Mouse (Mus musculus): Measurements from ENCODE around the gene Rita1. TPM values are rescaled to one million over a fixed set of nuclear protein-coding genes. Genes with fewer than 3 reads are reported as not detected.

The Rita1 gene
- polyA plus RNA-seq, 1 experiment from 2014 or later, result 16.8 TPM

DNA sequence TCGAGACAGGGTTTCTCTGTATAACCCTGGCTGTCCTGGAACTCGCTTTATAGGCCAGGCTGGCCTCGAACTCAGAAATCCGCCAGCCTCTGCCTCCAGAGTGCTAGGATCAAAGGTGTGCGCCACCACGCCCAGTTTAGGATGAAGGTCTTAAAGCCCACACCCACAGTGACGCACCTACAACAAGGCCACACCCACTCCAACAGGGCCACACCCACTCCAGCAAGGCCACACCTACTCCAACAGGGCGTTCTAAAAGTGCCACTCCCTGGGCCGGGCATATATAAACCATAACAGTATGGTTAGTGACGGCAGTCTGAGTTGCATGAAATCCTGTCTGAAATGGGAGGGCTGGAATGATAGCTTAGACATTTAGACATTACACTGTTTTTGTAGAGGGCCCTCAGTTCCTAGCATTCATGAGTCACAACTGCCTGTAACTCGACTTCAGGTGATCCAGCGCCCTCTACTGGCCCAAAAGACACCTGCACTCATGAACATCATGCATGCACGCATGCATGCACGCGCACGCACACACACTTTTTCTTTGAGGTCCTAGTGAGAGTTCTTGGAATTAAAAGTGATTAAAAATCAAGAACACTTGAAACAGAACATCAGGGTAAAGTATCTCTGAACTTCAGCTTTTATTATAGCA lies 21.9 kb downstream of the Rita1 start:
- ATAC-seq (ENCODE audit: low FRiP score), result no peak
- Histone ChIP-seq H3K9ac (no peak overlapping the region), H3K27me3 (no peaks in the 10 kb centered on the region), H3K27ac (no peak overlapping the region), H3K36me3 (no peaks in the 10 kb centered on the region), H3K4me3 (no peak overlapping the region), H3K4me1 (peaks cover 25% of the 10 kb centered on the region), H3K9me3 (replicated peaks) (no peaks in the 10 kb centered on the region), H3K4me2 (replicated peaks) (no peak overlapping the region)
- 73% methylated on average over 16 of the region's 16 CpGs for WGBS

DNA sequence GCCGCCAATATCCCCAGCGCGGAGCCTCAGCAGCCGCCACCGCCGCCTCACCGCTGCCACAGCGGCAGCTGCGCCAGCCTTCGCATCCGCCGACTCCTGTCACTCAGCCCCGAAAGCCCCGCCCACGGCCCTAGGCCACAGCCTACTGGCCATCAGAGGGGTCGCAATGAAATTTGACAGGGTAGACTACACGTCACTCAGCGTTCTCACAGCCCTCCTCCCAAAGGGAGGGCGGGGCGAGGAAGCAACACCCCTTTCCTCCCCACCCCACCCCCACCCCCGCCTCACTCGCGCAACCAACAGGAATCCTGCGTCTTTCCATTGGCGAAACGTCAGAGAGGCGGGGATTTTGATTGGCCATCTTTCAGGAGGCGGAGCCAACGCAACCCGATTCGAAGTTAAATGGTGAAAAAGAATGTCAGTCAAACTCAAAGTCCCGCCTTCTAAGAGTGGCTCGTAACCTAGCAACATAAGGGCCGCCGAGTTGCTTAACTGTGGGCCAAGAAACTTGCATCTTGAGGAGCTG lies 23.8 kb downstream of the Rita1 start, which contains the start of the genes Tpcn1 and Iqcd:
Tpcn1 (minus strand) TSS at position 105 of the 526 bp plus-strand sequence.
Iqcd (plus strand) TSS at position 448 of the 526 bp plus-strand sequence.
- ATAC-seq (ENCODE audit: low FRiP score), result peak; percentile 98
- H3K27ac ChIP-seq, result peak within 1 kb of the TSS; percentile 78
- H3K36me3 ChIP-seq, result peaks cover 12% of the 10 kb centered on the region; the same call in 1 of the 2 replicates
- H3K4me1 ChIP-seq, result peaks cover 32% of the 10 kb centered on the region
- under 1% methylated on average over 35 of the region's 35 CpGs for WGBS
- H3K4me2 ChIP-seq (replicated peaks), result peak within 1 kb of the TSS; percentile 93
- H3K27me3 ChIP-seq, result no peaks in the 10 kb centered on the region
- H3K9me3 ChIP-seq (replicated peaks), result no peaks in the 10 kb centered on the region
- H3K4me3 ChIP-seq, result peak within 1 kb of the TSS; percentile 72
- H3K9ac ChIP-seq, result peak within 1 kb of the TSS; percentile 86

DNA sequence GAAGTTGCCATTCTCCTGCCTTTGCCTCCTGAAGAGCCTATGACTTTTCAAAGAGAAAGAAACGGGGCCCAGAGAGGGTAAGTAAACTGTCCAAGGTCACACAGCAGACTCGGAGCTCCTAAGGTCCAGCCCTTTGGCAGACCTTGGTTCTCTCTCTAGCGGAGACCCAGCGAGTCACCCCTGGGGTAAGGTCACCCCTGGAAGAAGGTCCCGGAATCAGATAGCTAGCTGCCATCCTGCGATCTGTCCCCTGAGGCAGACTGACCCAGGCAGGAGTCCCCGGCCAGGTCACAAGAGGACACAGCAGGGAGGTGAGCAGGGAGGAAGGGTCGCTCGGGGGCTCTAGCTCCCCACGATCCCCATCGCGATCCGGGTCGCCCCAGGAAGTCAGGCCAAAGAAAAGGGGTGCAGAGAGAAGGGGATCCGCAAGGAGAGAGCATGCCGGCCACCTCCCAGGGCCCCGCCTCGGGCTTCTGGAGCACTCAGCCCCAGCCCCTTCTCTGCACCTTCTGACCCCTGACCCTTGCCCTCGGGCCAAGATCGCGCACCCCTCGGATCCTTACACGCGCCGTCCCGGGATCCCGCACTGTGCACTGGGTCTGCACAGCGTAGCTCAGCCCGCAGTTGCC lies 24.3 kb downstream of the Rita1 start:
- no peak; the same call in 1 of the 2 replicates for ATAC-seq (ENCODE audit: low FRiP score)
- 1% methylated on average over 29 of the region's 29 CpGs for whole genome bisulfite sequencing

DNA sequence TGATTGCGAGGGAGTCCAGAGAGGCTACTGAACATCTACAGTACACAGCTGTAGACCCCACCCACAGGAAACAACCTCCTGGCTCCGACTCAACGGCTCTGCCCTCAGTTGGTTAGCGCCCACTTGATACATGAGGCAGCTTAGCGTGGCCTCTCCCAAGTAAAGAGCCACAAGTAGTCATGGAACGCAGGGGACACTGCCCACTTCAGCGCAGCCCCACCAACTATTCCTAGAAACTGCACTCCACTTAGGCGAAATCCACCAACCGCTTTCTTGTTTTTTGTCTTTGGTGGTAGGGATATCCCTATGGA lies 24.8 kb downstream of the Rita1 start:
- H3K4me1 ChIP-seq, result peaks cover 32% of the 10 kb centered on the region
- peaks cover 21% of the 10 kb centered on the region; the same call in 1 of the 2 replicates for H3K36me3 ChIP-seq
- peak overlapping the region; percentile 72 for H3K4me3 ChIP-seq
- ATAC-seq (ENCODE audit: low FRiP score), result no peak
- H3K9ac ChIP-seq, result peak overlapping the region; percentile 86
- H3K9me3 ChIP-seq (replicated peaks), result no peaks in the 10 kb centered on the region
- 0 out of 2 replicates have a peak overlapping the region, but pooled peaks have one; percentile 0 for H3K27ac ChIP-seq
- H3K27me3 ChIP-seq, result no peaks in the 10 kb centered on the region
- H3K4me2 ChIP-seq (replicated peaks), result peak overlapping the region; percentile 93
- WGBS, result 35% methylated on average over 9 of the region's 9 CpGs

More for the DNA sequence above, 24.3 kb downstream of the Rita1 start:
- H3K9me3 ChIP-seq (replicated peaks), result no peaks in the 10 kb centered on the region
- no peaks in the 10 kb centered on the region for H3K27me3 ChIP-seq
- H3K27ac ChIP-seq, result peak overlapping the region; percentile 78
- peaks cover 32% of the 10 kb centered on the region for H3K4me1 ChIP-seq
- peak overlapping the region; percentile 86 for H3K9ac ChIP-seq
- peak overlapping the region; percentile 72 for H3K4me3 ChIP-seq
- H3K4me2 ChIP-seq (replicated peaks), result peak overlapping the region; percentile 93
- H3K36me3 ChIP-seq, result peaks cover 18% of the 10 kb centered on the region; the same call in 1 of the 2 replicates

DNA sequence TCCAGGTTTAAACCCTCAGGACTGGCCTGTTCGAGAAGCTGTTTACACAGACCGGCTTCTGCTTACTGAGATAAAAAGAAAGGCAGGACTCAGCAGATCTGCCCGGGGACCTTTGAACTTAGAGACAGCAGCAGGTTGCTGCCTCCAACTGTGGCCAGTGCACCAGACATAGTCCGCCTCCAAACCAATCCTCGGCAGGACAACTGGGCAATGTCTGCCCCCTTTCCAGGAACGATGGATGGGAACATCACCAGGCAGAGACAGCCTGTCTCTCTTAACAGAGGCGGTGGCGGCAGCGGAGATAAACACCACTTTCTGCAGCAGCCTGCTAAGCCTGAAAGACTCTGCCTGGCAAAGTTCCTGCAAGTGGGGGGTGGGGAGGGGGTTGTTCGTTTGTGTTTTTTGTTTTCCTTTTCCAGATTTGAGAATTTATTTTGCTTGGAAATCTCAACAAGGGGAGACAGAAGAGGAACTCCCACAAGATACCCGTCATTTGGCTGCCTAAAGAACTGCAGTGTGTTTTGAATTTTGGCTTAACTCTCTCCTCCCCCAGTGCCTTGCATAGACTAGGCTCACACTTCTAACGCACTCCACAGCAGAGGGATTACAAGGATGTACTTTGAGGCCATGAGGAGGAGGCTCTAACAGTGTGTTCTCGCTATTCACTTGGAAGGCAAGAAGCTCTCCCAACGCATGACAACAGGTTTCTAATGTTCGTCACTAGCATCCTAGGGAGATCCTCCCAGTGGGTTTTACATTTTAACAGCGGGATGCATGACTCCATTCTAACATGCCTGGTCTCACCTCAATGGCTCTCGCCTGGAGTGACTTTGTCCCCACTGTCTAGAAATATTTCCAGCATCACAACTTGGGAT lies 25.4 kb downstream of the Rita1 start:
- H3K4me2 ChIP-seq (replicated peaks), result peak overlapping the region; percentile 93
- H3K27me3 ChIP-seq, result no peaks in the 10 kb centered on the region
- peaks cover 24% of the 10 kb centered on the region; the same call in 1 of the 2 replicates for H3K36me3 ChIP-seq
- no peak overlapping the region for H3K9ac ChIP-seq
- H3K27ac ChIP-seq, result 0 out of 2 replicates have a peak overlapping the region, but pooled peaks have one; percentile 0
- no peak for ATAC-seq (ENCODE audit: low FRiP score)
- 13% methylated on average over 17 of the region's 17 CpGs for whole genome bisulfite sequencing
- peaks cover 32% of the 10 kb centered on the region for H3K4me1 ChIP-seq
- no peaks in the 10 kb centered on the region for H3K9me3 ChIP-seq (replicated peaks)
- peak overlapping the region; percentile 72 for H3K4me3 ChIP-seq

DNA sequence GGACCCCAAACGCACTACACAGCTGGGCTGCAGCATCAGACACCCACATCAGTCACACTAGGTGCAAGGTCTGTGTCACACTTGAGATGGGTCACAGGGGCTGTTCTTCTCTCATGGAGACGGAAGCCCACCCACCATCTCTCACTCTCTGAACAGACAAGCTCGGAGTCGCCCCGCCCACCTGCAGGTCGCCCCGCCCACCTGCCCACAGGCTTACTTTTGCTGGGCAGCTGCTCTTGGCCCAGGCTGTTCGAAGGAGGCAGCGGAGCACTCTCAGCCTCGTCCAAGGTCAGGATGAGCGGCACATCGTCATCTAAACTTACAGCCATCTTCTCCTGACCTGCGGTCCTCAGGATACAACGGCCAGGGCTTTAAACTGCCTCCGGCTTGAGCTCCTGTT lies 27.4 kb downstream of the Rita1 start:
- H3K4me3 ChIP-seq, result no peak overlapping the region
- no peak overlapping the region for H3K4me2 ChIP-seq (replicated peaks)
- ATAC-seq (ENCODE audit: low FRiP score), result no peak
- 40% methylated on average over 15 of the region's 15 CpGs for WGBS
- H3K27me3 ChIP-seq, result no peaks in the 10 kb centered on the region
- H3K9me3 ChIP-seq (replicated peaks), result no peaks in the 10 kb centered on the region
- H3K27ac ChIP-seq, result no peak overlapping the region
- peaks cover 24% of the 10 kb centered on the region; the same call in 1 of the 2 replicates for H3K36me3 ChIP-seq
- H3K4me1 ChIP-seq, result peaks cover 37% of the 10 kb centered on the region
- H3K9ac ChIP-seq, result no peak overlapping the region

DNA sequence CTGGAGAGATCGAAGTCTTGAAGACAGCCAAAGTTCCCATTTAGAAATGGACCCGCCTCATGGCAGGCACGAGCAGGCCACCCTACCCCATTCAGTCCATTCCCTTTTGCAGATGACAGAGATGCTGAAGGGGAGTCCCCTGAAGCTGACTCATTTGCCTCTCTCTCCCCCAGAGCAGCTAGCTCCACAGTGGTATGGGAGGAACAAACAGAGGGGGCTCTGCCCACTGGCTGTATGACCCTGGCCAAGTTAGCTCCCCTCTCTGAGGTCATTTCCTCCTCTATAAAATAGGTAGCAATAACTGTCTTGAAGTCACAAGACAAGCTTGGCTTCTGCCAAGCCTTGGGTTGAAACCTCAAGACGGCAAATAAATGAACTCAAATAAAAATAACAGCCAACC lies 28.9 kb downstream of the Rita1 start:
- H3K4me3 ChIP-seq, result no peak overlapping the region
- no peaks in the 10 kb centered on the region for H3K27me3 ChIP-seq
- H3K4me2 ChIP-seq (replicated peaks), result no peak overlapping the region
- WGBS, result 90% methylated on average over 4 of the region's 4 CpGs
- no peak overlapping the region for H3K27ac ChIP-seq
- peaks cover 24% of the 10 kb centered on the region; the same call in 1 of the 2 replicates for H3K36me3 ChIP-seq
- H3K4me1 ChIP-seq, result peaks cover 47% of the 10 kb centered on the region
- H3K9me3 ChIP-seq (replicated peaks), result no peaks in the 10 kb centered on the region
- H3K9ac ChIP-seq, result no peak overlapping the region
- no peak for ATAC-seq (ENCODE audit: low FRiP score)

DNA sequence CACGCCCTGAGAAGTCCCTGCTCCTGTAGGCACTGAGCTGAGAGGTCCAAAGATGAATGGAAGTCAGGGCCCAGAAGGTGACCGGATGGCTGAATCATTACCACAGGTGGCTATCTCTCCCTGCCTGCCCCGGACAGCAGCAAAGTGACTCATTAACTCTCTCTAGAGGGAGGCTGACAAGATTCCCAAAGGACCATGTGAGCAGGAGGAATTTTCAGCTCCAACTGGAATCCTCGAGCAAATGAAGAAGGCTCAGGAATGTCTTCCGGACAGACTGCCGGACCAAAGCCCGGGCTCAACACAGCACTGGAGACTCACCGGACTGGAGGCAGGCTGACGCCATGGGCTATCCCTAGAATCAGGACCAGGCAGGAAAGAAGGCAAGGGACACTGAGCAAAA lies 30.4 kb downstream of the Rita1 start:
- Histone ChIP-seq H3K4me3 (no peak overlapping the region), H3K4me2 (replicated peaks) (no peak overlapping the region), H3K9me3 (replicated peaks) (no peaks in the 10 kb centered on the region), H3K36me3 (peaks cover 24% of the 10 kb centered on the region; the same call in 1 of the 2 replicates), H3K4me1 (peaks cover 42% of the 10 kb centered on the region), H3K9ac (no peak overlapping the region), H3K27ac (no peak overlapping the region), H3K27me3 (no peaks in the 10 kb centered on the region)
- no peak for ATAC-seq (ENCODE audit: low FRiP score)
- 80% methylated on average over 9 of the region's 9 CpGs for WGBS

DNA sequence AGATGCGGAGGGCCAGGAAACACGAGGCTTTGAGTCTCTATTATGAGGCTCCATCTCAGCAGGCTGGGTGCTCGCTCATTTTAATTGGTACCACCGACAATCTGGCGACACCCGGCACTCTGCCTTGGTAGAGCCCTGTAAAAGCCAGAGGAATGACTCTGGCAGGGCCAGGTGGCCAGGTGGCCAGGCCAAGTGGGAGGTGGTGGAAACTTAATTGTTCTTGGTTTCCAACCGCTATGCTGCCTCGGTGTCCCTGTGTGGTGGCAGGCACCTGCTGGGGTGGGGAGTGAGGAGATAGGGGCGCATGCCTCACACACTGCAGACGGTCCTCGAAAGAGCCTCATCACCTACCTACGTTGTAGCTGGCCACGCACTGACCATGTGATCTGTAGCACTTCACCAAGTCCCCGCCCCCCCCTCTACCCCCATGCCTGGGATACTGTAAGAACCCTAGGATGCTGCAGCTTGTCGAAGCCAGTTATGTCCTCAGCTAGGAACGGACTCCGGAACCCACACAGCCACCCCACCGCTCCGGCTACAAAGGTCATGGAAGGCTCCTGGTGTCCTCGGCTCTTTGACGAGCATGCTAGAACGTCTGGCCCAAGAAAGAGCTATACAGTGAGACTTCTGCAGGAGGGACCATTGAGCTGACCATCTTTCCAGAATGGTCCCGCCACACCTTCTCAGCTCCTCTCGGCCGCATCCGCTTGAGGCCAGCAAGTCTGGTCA lies 32.3 kb downstream of the Rita1 start:
- peaks cover 34% of the 10 kb centered on the region for H3K4me1 ChIP-seq
- ATAC-seq (ENCODE audit: low FRiP score), result no peak
- H3K27ac ChIP-seq, result peak overlapping the region; percentile 67
- no peaks in the 10 kb centered on the region for H3K9me3 ChIP-seq (replicated peaks)
- peaks cover 24% of the 10 kb centered on the region; the same call in 1 of the 2 replicates for H3K36me3 ChIP-seq
- H3K4me3 ChIP-seq, result no peak overlapping the region
- no peaks in the 10 kb centered on the region for H3K27me3 ChIP-seq
- WGBS, result 80% methylated on average over 26 of the region's 26 CpGs
- no peak overlapping the region for H3K9ac ChIP-seq
- H3K4me2 ChIP-seq (replicated peaks), result no peak overlapping the region

DNA sequence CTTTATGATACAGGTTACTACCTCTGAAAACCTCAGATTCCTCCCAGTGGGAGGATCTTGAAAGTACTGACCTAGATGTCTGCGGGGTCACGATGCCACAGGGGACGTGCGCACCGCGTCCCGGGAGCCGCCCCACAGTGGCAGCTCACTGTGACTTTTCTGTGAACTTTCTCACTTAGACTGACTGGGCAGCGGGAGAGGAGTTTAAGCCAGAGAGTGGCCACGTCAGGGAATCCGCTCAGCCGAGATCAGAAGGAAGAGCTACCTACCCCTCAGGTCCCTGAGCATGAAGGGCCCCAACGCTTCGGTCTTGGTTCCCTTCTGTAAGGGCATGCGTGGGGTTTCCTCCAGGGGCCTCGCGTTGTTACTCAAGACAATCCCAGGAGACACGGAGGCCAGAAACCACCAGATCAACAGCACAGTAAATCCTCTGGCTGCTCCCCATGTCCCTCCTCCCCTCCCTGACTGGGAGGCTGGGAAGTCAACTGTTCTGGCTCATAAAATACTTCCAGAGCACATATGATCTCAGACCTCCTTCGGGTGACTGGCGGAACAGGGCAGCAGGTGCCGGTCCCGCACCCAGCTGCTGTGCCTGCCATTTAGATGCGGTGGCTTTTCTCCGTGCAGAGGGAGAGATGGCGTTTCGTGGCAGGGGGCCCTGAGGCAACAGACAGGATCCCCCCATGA lies 33.0 kb downstream of the Rita1 start:
- H3K4me2 ChIP-seq (replicated peaks), result no peak overlapping the region
- no peaks in the 10 kb centered on the region for H3K27me3 ChIP-seq
- no peak overlapping the region for H3K9ac ChIP-seq
- no peak for ATAC-seq (ENCODE audit: low FRiP score)
- no peak overlapping the region for H3K4me3 ChIP-seq
- H3K9me3 ChIP-seq (replicated peaks), result no peaks in the 10 kb centered on the region
- peaks cover 28% of the 10 kb centered on the region for H3K4me1 ChIP-seq
- peak overlapping the region; percentile 67 for H3K27ac ChIP-seq
- 56% methylated on average over 26 of the region's 26 CpGs for WGBS
- peaks cover 19% of the 10 kb centered on the region; the same call in 1 of the 2 replicates for H3K36me3 ChIP-seq

Data from hindbrain, embryonic 12.5 days (tissue).